Comparison of ENCODE assay signal across 9 mouse cellular contexts in genomic region chr15:96676518-96676917, GRCm38 (mm10). TPM values are rescaled to one million over a fixed set of nuclear protein-coding genes. Genes with fewer than 3 reads are reported as not detected.
DNase-seq lines count a peak whose midpoint lies in the region; ATAC-seq and TF ChIP-seq lines count a peak whose summit lies in the region.
"Had no signal": no experiment of that assay in that cellular context is flagged by ENCODE, and none has a peak within 500 bp of the region (broad histone marks: within the 10 kb centered on the region; RNA-seq: fewer than 3 reads in every experiment).

No protein-coding gene starts in this region.

- no peak for TF ChIP-seq CTCF in forebrain, postnatal 0 days (IDR thresholded peaks at IDR 0.05; ENCODE audit: low read depth)

- no peak overlapping the region for H3K9ac ChIP-seq in forebrain, embryonic 14.5 days (ENCODE audit: low read length)
- H3K9ac ChIP-seq in forebrain, postnatal 0 days, result no peak overlapping the region
- H3K9ac ChIP-seq in lung, embryonic 15.5 days, result no peak overlapping the region
- H3K9ac ChIP-seq in forebrain, embryonic 15.5 days (replicated peaks), result no peak overlapping the region

- intact Hi-C loops in left cerebral cortex, postnatal 4 days (cut with DNase I), result no loop called here

- no peaks in the 10 kb centered on the region for H3K9me3 ChIP-seq in forebrain, embryonic 14.5 days (replicated peaks; ENCODE audit: control insufficient read depth, low read length)
- H3K9me3 ChIP-seq in forebrain, postnatal 0 days (ENCODE audit: low read length), result no peaks in the 10 kb centered on the region
- no peaks in the 10 kb centered on the region for H3K9me3 ChIP-seq in lung, embryonic 15.5 days
- H3K9me3 ChIP-seq in forebrain, embryonic 15.5 days, result no peaks in the 10 kb centered on the region

- no peaks in the 10 kb centered on the region for H3K27me3 ChIP-seq in forebrain, embryonic 14.5 days (replicated peaks; ENCODE audit: control insufficient read depth, insufficient read depth, low read length)
- no peaks in the 10 kb centered on the region for H3K27me3 ChIP-seq in forebrain, postnatal 0 days (ENCODE audit: insufficient read depth, low read length)
- no peaks in the 10 kb centered on the region for H3K27me3 ChIP-seq in lung, embryonic 15.5 days
- peaks cover 3% of the 10 kb centered on the region; the same call in 1 of the 2 replicates for H3K27me3 ChIP-seq in forebrain, embryonic 15.5 days

- no peaks in the 10 kb centered on the region for H3K36me3 ChIP-seq in forebrain, embryonic 14.5 days (ENCODE audit: control insufficient read depth, insufficient read depth, low read length)
- H3K36me3 ChIP-seq in forebrain, postnatal 0 days (ENCODE audit: insufficient read depth), result no peaks in the 10 kb centered on the region
- H3K36me3 ChIP-seq in lung, embryonic 15.5 days, result no peaks in the 10 kb centered on the region
- H3K36me3 ChIP-seq in forebrain, embryonic 15.5 days, result no peaks in the 10 kb centered on the region

- DNase-seq in forebrain, embryonic 14.5 days (ENCODE audit: low spot score), result peak; percentile 51
- no peak for DNase-seq in forebrain, postnatal 0 days
- DNase-seq in left cerebral cortex, postnatal 4 days, result peak; percentile 62
- no peak for DNase-seq in left cerebral cortex, adult 9 months (ENCODE audit: low spot score in 2 of 2)
- peak; percentile 73 for DNase-seq in adrenal gland, postnatal 25 days
- no peak for DNase-seq in right cerebral cortex, postnatal 14 days

- H3K4me1 ChIP-seq in forebrain, embryonic 14.5 days (ENCODE audit: control insufficient read depth, insufficient read depth, low read length), result no peaks in the 10 kb centered on the region
- H3K4me1 ChIP-seq in forebrain, postnatal 0 days (ENCODE audit: insufficient read depth), result no peaks in the 10 kb centered on the region
- H3K4me1 ChIP-seq in lung, embryonic 15.5 days, result peaks cover 12% of the 10 kb centered on the region; the same call in 1 of the 2 replicates
- H3K4me1 ChIP-seq in forebrain, embryonic 15.5 days, result no peaks in the 10 kb centered on the region

- no peak overlapping the region for H3K4me2 ChIP-seq in forebrain, embryonic 14.5 days (ENCODE audit: low read length)
- no peak overlapping the region for H3K4me2 ChIP-seq in forebrain, postnatal 0 days (ENCODE audit: low read depth)
- peak overlapping the region; percentile 20 for H3K4me2 ChIP-seq in lung, embryonic 15.5 days
- no peak overlapping the region for H3K4me2 ChIP-seq in forebrain, embryonic 15.5 days (replicated peaks)

- no peak for ATAC-seq in forebrain, embryonic 14.5 days
- ATAC-seq in forebrain, postnatal 0 days, result no peak
- peak; percentile 82 for ATAC-seq in lung, embryonic 15.5 days (ENCODE audit: borderline replicate concordance, extremely low read depth, low FRiP score, low TSS enrichment)
- no peak for ATAC-seq in forebrain, embryonic 15.5 days (replicated peaks)
- ATAC-seq: midbrain, embryonic 16.5 days had no signal

- no peak overlapping the region for H3K27ac ChIP-seq in forebrain, embryonic 14.5 days (ENCODE audit: low read depth, low read length)
- H3K27ac ChIP-seq in forebrain, postnatal 0 days (ENCODE audit: low read depth, low read length), result no peak overlapping the region
- H3K27ac ChIP-seq in lung, embryonic 15.5 days, result peak overlapping the region; percentile 69
- H3K27ac ChIP-seq in forebrain, embryonic 15.5 days (replicated peaks), result no peak overlapping the region

- no peak overlapping the region for H3K4me3 ChIP-seq in forebrain, embryonic 14.5 days (ENCODE audit: low read depth, low read length)
- H3K4me3 ChIP-seq in forebrain, postnatal 0 days (ENCODE audit: low read depth, low read length), result no peak overlapping the region
- no peak overlapping the region for H3K4me3 ChIP-seq in lung, embryonic 15.5 days
- H3K4me3 ChIP-seq in forebrain, embryonic 15.5 days, result no peak overlapping the region

- WGBS in forebrain, embryonic 14.5 days, result 55% methylated on average over 10 of the region's 10 CpGs
- 40% methylated on average over 10 of the region's 10 CpGs for WGBS in forebrain, postnatal 0 days
- WGBS in lung, embryonic 15.5 days, result 25% methylated on average over 10 of the region's 10 CpGs
- 42% methylated on average over 10 of the region's 10 CpGs for WGBS in forebrain, embryonic 15.5 days

RNA-seq across cellular contexts. Expression of gene Slc38a2, which starts 23.0 kb away (rescaled TPM):
- 142 and 195 TPM in 2 replicates for polyA plus RNA-seq in forebrain, embryonic 14.5 days (2014; fragmentation: Nextera tagmentation; extraction: Ambion mirVana)
- total RNA-seq in forebrain, postnatal 0 days (2014; rRNA removed), result 80.9 and 107 TPM in 2 replicates
- polyA plus RNA-seq in forebrain, postnatal 0 days (2015; fragmentation: Nextera tagmentation; extraction: Ambion mirVana), result 69.8 and 78.4 TPM in 2 replicates
- 100 to 1,000 TPM; 114 to 124 TPM for total RNA-seq in left cerebral cortex, postnatal 4 days (2021)
- total RNA-seq in adrenal gland, postnatal 25 days (2021), result 150 and 180 TPM in 2 replicates
- 131 and 138 TPM in 2 replicates for polyA plus RNA-seq in lung, embryonic 15.5 days (2015; fragmentation: Nextera tagmentation; extraction: Ambion mirVana)
- 156 and 157 TPM in 2 replicates for polyA plus RNA-seq in forebrain, embryonic 15.5 days (2015; fragmentation: Nextera tagmentation; extraction: Ambion mirVana)

RNA-seq across cellular contexts. Expression of gene Slc38a1, which starts 33.8 kb away (rescaled TPM):
- 100 and 129 TPM in 2 replicates for polyA plus RNA-seq in forebrain, embryonic 14.5 days (2014; fragmentation: Nextera tagmentation; extraction: Ambion mirVana)
- 52.7 and 73.3 TPM in 2 replicates for total RNA-seq in forebrain, postnatal 0 days (2014; rRNA removed)
- polyA plus RNA-seq in forebrain, postnatal 0 days (2015; fragmentation: Nextera tagmentation; extraction: Ambion mirVana), result 67.0 and 90.2 TPM in 2 replicates
- 100 to 1,000 TPM; 116 to 118 TPM for total RNA-seq in left cerebral cortex, postnatal 4 days (2021)
- total RNA-seq in adrenal gland, postnatal 25 days (2021), result 28.1 and 29.7 TPM in 2 replicates
- polyA plus RNA-seq in lung, embryonic 15.5 days (2015; fragmentation: Nextera tagmentation; extraction: Ambion mirVana), result 56.4 and 62.0 TPM in 2 replicates
- polyA plus RNA-seq in forebrain, embryonic 15.5 days (2015; fragmentation: Nextera tagmentation; extraction: Ambion mirVana), result 145 and 147 TPM in 2 replicates

Comparison
In these comparisons a context has a peak if more than half of its experiments do, and no peak if none do; other contexts are left out.
1. DNase-seq: peak in forebrain, embryonic 14.5 days (single experiment), left cerebral cortex, postnatal 4 days (single experiment) and adrenal gland, postnatal 25 days (single experiment); none in forebrain, postnatal 0 days (single experiment), left cerebral cortex, adult 9 months (0 of 2) and right cerebral cortex, postnatal 14 days (single experiment).